ENCODE assay signal across 16 mouse cellular contexts in genomic region chr3:34489008-34489407, GRCm38 (mm10).
"Had no signal": no experiment of that assay in that cellular context is flagged by ENCODE, and none has a peak within 500 bp of the region (broad histone marks: within the 10 kb centered on the region; RNA-seq: fewer than 3 reads in every experiment).

No protein-coding gene starts in this region.

- H3K4me3 ChIP-seq: neural tube, embryonic 13.5 days; neural tube, embryonic 15.5 days; stomach, embryonic 15.5 days had no signal

- DNase-seq: retina, postnatal 1 day; right cerebral cortex, adult 18-20 months; right cerebral cortex, postnatal 14 days; right cerebral cortex, postnatal 25 days; right cerebral cortex, postnatal 4 days; spleen, adult 18-20 months; thymus, adult 18-20 months; thymus, adult 2 months; thymus, postnatal 14 days; thymus, postnatal 25 days; thymus, postnatal 36 days; thymus, postnatal 4 days had no signal

- H3K27ac ChIP-seq: neural tube, embryonic 13.5 days; neural tube, embryonic 15.5 days; stomach, embryonic 15.5 days; stomach, postnatal 0 days had no signal

- H3K4me2 ChIP-seq: neural tube, embryonic 13.5 days; neural tube, embryonic 15.5 days; stomach, embryonic 15.5 days had no signal

- H3K9ac ChIP-seq: neural tube, embryonic 13.5 days; neural tube, embryonic 15.5 days; stomach, embryonic 15.5 days had no signal

- H3K27me3 ChIP-seq: neural tube, embryonic 15.5 days; stomach, embryonic 15.5 days had no signal

- H3K36me3 ChIP-seq: neural tube, embryonic 13.5 days; neural tube, embryonic 15.5 days; stomach, embryonic 15.5 days had no signal

- H3K9me3 ChIP-seq: neural tube, embryonic 13.5 days; neural tube, embryonic 15.5 days; stomach, embryonic 15.5 days had no signal

- H3K4me1 ChIP-seq: stomach, embryonic 15.5 days had no signal
